Mouse (Mus musculus) liver, embryonic 16.5 days (tissue): ENCODE results near the gene Rita1. TPM values are rescaled to one million over a fixed set of nuclear protein-coding genes. Genes with fewer than 3 reads are reported as not detected.

Experiments
- ATAC-seq: fragments of 200-750 bp; cut with Nextera tagmentation; 2 replicates; pipeline ENCODE4 v1.8.0; 2017; ENCODE audit warnings: low read depth, mild to moderate bottlenecking, moderate number of reproducible peaks, moderate library complexity
- H3K27ac ChIP-seq: fragments of 300-500 bp; sonication (generic); 2 replicates; pipeline ENCODE4 v1.5.1; 2014; ENCODE audit warnings: mild to moderate bottlenecking, low read length
- H3K27me3 ChIP-seq: fragments of 300-500 bp; sonication (generic); 2 replicates; pipeline ENCODE4 v1.6.1; 2014; ENCODE audit warnings: low read depth, low read length, mixed read lengths; ENCODE audit not compliant: control insufficient read depth, insufficient read depth
- H3K36me3 ChIP-seq: fragments of 300-500 bp; sonication (generic); 2 replicates; pipeline ENCODE4 v1.6.1; 2014; ENCODE audit warnings: mild to moderate bottlenecking; ENCODE audit not compliant: control insufficient read depth, insufficient read depth
- H3K4me1 ChIP-seq: fragments of 300-500 bp; sonication (generic); 2 replicates; pipeline ENCODE4 v1.6.1; 2014; ENCODE audit warnings: low read depth, low read length, mixed read lengths; ENCODE audit not compliant: control insufficient read depth
- H3K4me2 ChIP-seq: fragments of 300-500 bp; sonication (generic); 2 replicates; pipeline ENCODE4 v1.6.1; 2014; ENCODE audit warnings: low read depth, low read length, mixed read lengths
- H3K4me3 ChIP-seq: fragments of 300-500 bp; sonication (generic); 2 replicates; pipeline ENCODE4 v1.5.1; 2014; ENCODE audit warnings: low read depth, mild to moderate bottlenecking, low read length
- H3K9ac ChIP-seq: fragments of 300-500 bp; sonication (generic); 2 replicates; pipeline ENCODE4 v1.6.1; 2014; ENCODE audit warnings: low read depth, low read length
- H3K9me3 ChIP-seq: fragments of 300-500 bp; sonication (generic); replicated peaks from 2 replicates; pipeline ENCODE4 v1.6.1; 2016; ENCODE audit warnings: low read length; ENCODE audit not compliant: control insufficient read depth
- WGBS: fragments of 180-500 bp; shearing (Covaris S2); extraction: QIAGEN DNeasy Blood & Tissue Kit; methylation state at CpG from one replicate; pipeline ENCODE4 v1.1.7; 2014; ENCODE audit not compliant: insufficient replicate concordance; 5-methylcytosine and 5-hydroxymethylcytosine counted together
- polyA plus RNA-seq: library from polyadenylated mRNA; unstranded; fragments of >200 nt; fragmentation: Nextera tagmentation; extraction: Ambion mirVana; gene quantifications from 2 replicates; pipeline ENCODE4 v1.2.1, GENCODE M21; 2015

The Rita1 gene
- polyA plus RNA-seq, 1 experiment from 2014 or later = 3.7 TPM

DNA sequence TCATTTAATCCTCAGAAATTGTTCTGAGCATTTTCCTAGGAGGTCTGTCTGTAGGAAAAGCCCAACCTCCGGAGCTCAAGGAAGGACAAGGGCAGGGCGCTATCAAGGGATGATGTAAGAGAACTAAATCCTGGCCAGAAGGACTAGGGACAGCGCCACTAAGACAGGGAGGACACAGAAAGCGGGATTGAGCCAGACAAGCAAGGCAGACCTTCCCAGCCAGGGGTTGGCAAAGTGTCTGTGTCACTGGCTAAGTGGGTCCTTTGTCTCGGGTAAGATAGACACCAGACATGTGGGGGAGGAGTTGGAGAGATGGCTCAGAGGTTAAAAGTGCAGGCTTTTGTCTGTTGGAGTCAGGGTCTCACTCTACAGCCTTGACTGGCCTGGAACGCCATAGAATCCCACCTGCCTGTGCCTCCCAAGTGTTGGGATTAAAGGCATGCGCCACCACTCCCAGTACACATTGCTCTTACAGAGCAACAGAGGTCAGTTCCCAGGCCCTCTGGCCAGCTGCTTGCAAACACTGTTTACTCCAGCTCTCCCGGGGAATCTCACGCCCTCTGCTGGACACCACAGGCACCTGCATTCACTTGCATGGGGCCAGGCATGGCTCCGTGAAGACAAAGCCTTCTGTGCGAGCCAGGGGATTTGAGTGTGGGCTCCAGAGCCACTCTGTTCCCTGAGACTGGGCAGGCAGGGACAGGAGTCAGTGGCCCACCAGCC lies 11.3 kb downstream of the Rita1 start:
- Histone ChIP-seq H3K36me3 (no peaks in the 10 kb centered on the region), H3K4me1 (peaks cover 33% of the 10 kb centered on the region), H3K9me3 (no peaks in the 10 kb centered on the region), H3K4me3 (no peak overlapping the region), H3K4me2 (no peak overlapping the region), H3K27ac (no peak overlapping the region), H3K27me3 (no peaks in the 10 kb centered on the region), H3K9ac (no peak overlapping the region)
- ATAC-seq = no peak; the same call in 1 of the 2 replicates
- WGBS = 59% methylated on average over 11 of the region's 11 CpGs

DNA sequence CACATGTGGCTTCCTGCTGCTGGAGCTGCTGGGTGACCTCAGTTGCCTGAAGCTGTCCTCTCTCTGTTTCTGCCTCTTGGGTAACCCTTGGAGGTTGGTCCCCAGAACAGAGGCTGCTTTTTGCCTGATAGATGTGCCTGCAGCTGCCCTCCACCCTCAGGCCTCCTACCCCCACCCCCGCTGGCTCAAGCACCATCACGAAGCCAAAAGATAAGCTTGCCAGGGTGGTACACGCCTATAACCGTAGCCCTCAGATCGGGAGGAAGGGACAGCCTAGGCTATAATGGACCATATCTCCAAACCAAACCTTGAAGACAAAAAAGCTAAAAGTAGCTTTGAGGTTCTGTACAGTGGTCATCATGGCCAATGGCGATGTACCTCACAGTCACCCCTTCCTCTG lies 12.8 kb downstream of the Rita1 start:
- no peak overlapping the region for H3K9ac ChIP-seq
- no peak overlapping the region for H3K4me3 ChIP-seq
- peak overlapping the region; percentile 43 for H3K4me2 ChIP-seq
- H3K4me1 ChIP-seq = peaks cover 28% of the 10 kb centered on the region
- no peaks in the 10 kb centered on the region for H3K27me3 ChIP-seq
- no peaks in the 10 kb centered on the region for H3K9me3 ChIP-seq
- H3K36me3 ChIP-seq = no peaks in the 10 kb centered on the region
- ATAC-seq = peak; percentile 96
- peak overlapping the region; percentile 64 for H3K27ac ChIP-seq
- 26% methylated on average over 6 of the region's 6 CpGs for WGBS

DNA sequence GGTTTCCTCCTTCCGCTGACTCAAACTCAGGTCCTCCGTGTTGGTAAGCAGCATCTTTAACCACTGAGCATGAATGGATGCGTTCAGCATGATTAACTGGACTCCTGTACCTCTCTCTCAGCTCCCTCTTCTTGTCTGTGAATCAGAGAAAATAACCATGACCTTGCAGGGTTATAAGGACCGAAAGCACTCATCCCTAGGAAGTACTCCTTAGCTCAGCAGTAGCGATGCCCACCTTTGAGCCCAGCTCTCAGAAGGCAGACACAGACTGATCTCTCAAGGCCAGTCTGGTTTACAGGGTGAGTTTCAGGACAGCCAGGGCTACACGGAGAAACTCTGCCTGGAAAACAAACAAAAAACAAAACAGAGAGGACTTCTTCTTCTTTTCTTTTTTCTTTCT lies 17.9 kb downstream of the Rita1 start:
- H3K4me3 ChIP-seq = no peak overlapping the region
- ATAC-seq = no peak
- H3K27me3 ChIP-seq = no peaks in the 10 kb centered on the region
- no peak overlapping the region for H3K9ac ChIP-seq
- 73% methylated on average over 6 of the region's 6 CpGs for WGBS
- H3K27ac ChIP-seq = no peak overlapping the region
- H3K36me3 ChIP-seq = no peaks in the 10 kb centered on the region
- H3K4me2 ChIP-seq = no peak overlapping the region
- H3K4me1 ChIP-seq = peaks cover 17% of the 10 kb centered on the region
- H3K9me3 ChIP-seq = 0 out of 2 replicates have a peak, but pooled peaks cover 4% of the 10 kb centered on the region

DNA sequence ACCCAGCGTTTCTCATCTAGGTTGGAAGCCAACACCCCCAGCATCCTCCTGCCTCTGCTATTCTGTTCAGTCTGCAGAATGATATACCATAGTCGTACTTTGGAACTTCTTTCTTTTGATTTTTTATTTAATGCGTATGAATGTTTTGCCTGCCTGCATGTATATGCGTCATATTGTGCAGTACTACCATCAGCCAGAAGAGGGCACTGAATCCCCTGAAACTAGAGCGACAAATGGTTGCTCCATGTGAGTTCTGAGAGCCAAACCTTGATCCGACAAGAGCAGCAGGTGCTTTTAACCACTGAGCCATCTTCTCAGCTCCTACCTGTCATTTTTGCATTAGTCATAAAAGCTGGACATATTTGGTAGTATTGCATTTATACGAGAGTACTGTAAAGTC lies 20.2 kb downstream of the Rita1 start:
- ATAC-seq = no peak
- no peak overlapping the region for H3K9ac ChIP-seq
- WGBS = 65% methylated on average over 7 of the region's 7 CpGs
- no peaks in the 10 kb centered on the region for H3K27me3 ChIP-seq
- no peak overlapping the region for H3K4me3 ChIP-seq
- no peak overlapping the region for H3K4me2 ChIP-seq
- 0 out of 2 replicates have a peak, but pooled peaks cover 4% of the 10 kb centered on the region for H3K9me3 ChIP-seq
- H3K4me1 ChIP-seq = peaks cover 18% of the 10 kb centered on the region
- H3K27ac ChIP-seq = no peak overlapping the region
- H3K36me3 ChIP-seq = no peaks in the 10 kb centered on the region

DNA sequence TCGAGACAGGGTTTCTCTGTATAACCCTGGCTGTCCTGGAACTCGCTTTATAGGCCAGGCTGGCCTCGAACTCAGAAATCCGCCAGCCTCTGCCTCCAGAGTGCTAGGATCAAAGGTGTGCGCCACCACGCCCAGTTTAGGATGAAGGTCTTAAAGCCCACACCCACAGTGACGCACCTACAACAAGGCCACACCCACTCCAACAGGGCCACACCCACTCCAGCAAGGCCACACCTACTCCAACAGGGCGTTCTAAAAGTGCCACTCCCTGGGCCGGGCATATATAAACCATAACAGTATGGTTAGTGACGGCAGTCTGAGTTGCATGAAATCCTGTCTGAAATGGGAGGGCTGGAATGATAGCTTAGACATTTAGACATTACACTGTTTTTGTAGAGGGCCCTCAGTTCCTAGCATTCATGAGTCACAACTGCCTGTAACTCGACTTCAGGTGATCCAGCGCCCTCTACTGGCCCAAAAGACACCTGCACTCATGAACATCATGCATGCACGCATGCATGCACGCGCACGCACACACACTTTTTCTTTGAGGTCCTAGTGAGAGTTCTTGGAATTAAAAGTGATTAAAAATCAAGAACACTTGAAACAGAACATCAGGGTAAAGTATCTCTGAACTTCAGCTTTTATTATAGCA lies 21.9 kb downstream of the Rita1 start:
- ATAC-seq = no peak
- Histone ChIP-seq H3K4me3 (no peak overlapping the region), H3K9me3 (0 out of 2 replicates have a peak, but pooled peaks cover 4% of the 10 kb centered on the region), H3K4me2 (no peak overlapping the region), H3K27ac (no peak overlapping the region), H3K36me3 (no peaks in the 10 kb centered on the region), H3K27me3 (no peaks in the 10 kb centered on the region), H3K9ac (no peak overlapping the region), H3K4me1 (peaks cover 32% of the 10 kb centered on the region)
- WGBS = 69% methylated on average over 16 of the region's 16 CpGs

DNA sequence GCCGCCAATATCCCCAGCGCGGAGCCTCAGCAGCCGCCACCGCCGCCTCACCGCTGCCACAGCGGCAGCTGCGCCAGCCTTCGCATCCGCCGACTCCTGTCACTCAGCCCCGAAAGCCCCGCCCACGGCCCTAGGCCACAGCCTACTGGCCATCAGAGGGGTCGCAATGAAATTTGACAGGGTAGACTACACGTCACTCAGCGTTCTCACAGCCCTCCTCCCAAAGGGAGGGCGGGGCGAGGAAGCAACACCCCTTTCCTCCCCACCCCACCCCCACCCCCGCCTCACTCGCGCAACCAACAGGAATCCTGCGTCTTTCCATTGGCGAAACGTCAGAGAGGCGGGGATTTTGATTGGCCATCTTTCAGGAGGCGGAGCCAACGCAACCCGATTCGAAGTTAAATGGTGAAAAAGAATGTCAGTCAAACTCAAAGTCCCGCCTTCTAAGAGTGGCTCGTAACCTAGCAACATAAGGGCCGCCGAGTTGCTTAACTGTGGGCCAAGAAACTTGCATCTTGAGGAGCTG lies 23.8 kb downstream of the Rita1 start, which contains the start of the genes Tpcn1 and Iqcd:
Gene Tpcn1, minus strand, starts transcription at position 105 of the 526 bp plus-strand sequence.
Gene Iqcd, plus strand, starts transcription at position 448 of the 526 bp plus-strand sequence.
- no peaks in the 10 kb centered on the region for H3K27me3 ChIP-seq
- peaks cover 37% of the 10 kb centered on the region for H3K4me1 ChIP-seq
- H3K4me3 ChIP-seq = peak within 1 kb of the TSS; percentile 84
- H3K4me2 ChIP-seq = peak within 1 kb of the TSS; percentile 87
- 0% methylated on average over 35 of the region's 35 CpGs for WGBS
- H3K9ac ChIP-seq = peak within 1 kb of the TSS; percentile 90
- H3K9me3 ChIP-seq = 0 out of 2 replicates have a peak, but pooled peaks cover 4% of the 10 kb centered on the region
- ATAC-seq = peak; percentile 93
- H3K36me3 ChIP-seq = peaks cover 13% of the 10 kb centered on the region
- H3K27ac ChIP-seq = peak within 1 kb of the TSS; percentile 95

DNA sequence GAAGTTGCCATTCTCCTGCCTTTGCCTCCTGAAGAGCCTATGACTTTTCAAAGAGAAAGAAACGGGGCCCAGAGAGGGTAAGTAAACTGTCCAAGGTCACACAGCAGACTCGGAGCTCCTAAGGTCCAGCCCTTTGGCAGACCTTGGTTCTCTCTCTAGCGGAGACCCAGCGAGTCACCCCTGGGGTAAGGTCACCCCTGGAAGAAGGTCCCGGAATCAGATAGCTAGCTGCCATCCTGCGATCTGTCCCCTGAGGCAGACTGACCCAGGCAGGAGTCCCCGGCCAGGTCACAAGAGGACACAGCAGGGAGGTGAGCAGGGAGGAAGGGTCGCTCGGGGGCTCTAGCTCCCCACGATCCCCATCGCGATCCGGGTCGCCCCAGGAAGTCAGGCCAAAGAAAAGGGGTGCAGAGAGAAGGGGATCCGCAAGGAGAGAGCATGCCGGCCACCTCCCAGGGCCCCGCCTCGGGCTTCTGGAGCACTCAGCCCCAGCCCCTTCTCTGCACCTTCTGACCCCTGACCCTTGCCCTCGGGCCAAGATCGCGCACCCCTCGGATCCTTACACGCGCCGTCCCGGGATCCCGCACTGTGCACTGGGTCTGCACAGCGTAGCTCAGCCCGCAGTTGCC lies 24.3 kb downstream of the Rita1 start:
- Histone ChIP-seq H3K36me3 (peaks cover 19% of the 10 kb centered on the region), H3K9me3 (0 out of 2 replicates have a peak, but pooled peaks cover 4% of the 10 kb centered on the region), H3K4me1 (peaks cover 37% of the 10 kb centered on the region), H3K27me3 (no peaks in the 10 kb centered on the region), H3K9ac (peak overlapping the region; percentile 90), H3K4me3 (peak overlapping the region; percentile 84), H3K4me2 (peak overlapping the region; percentile 87), H3K27ac (peak overlapping the region; percentile 95)
- 1% methylated on average over 29 of the region's 29 CpGs for WGBS
- peak; percentile 26 for ATAC-seq

DNA sequence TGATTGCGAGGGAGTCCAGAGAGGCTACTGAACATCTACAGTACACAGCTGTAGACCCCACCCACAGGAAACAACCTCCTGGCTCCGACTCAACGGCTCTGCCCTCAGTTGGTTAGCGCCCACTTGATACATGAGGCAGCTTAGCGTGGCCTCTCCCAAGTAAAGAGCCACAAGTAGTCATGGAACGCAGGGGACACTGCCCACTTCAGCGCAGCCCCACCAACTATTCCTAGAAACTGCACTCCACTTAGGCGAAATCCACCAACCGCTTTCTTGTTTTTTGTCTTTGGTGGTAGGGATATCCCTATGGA lies 24.8 kb downstream of the Rita1 start:
- H3K9me3 ChIP-seq = 0 out of 2 replicates have a peak, but pooled peaks cover 4% of the 10 kb centered on the region
- H3K9ac ChIP-seq = peak overlapping the region; percentile 90
- ATAC-seq = peak; percentile 47
- peaks cover 37% of the 10 kb centered on the region for H3K4me1 ChIP-seq
- H3K36me3 ChIP-seq = peaks cover 22% of the 10 kb centered on the region
- no peaks in the 10 kb centered on the region for H3K27me3 ChIP-seq
- H3K4me2 ChIP-seq = peak overlapping the region; percentile 87
- peak overlapping the region; percentile 95 for H3K27ac ChIP-seq
- H3K4me3 ChIP-seq = peak overlapping the region; percentile 84
- WGBS = 3% methylated on average over 9 of the region's 9 CpGs
